Mouse (Mus musculus): ENCODE results near the gene Jaml.
A peak's percentile ranks its signal among the peaks of the same experiment; 100 is the strongest.

The Jaml gene

DNA sequence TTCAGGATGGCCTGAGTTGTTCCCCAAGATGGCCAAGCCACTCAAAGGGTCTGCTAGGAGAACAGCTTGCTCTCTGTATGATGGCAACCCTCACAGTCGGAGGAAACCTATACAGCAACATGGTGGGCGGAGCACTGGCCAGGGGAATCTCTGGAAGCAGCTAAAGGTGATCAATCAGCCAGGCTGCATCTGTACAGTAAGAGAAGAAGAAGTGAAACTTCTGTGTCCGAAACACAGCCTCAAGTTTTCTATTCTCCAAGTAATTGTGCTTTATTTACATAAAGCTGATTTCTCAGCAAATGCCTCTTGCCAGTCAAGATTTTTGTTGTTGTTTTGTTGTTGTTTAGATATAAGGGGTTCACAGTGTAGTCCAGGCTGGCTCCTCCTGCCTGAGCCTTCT, 1.1 kb upstream of the Jaml start:
- DNase-seq (ENCODE audit: low read depth, low spot score): no peak

DNA sequence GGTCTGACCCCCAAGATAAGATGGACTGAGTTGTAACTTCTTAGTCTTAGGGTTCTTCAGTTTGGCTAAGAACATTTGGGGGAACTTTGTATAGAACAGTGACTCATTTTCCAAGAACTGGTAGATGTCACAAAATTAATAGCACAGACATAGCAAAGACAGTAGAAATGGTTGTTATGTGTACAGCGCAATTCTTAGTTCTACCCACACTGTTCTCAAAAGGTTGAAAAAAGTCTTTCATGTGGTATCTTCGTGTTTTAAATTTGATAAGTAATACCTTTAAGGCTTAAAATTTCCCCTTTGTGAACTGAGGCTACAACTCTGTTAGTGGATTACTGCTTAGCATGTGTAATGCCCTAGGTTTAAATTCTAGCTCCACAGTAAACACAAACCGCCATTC, 4.1 kb downstream of the Jaml start:
- DNase-seq (ENCODE audit: low read depth, low spot score): no peak

DNA sequence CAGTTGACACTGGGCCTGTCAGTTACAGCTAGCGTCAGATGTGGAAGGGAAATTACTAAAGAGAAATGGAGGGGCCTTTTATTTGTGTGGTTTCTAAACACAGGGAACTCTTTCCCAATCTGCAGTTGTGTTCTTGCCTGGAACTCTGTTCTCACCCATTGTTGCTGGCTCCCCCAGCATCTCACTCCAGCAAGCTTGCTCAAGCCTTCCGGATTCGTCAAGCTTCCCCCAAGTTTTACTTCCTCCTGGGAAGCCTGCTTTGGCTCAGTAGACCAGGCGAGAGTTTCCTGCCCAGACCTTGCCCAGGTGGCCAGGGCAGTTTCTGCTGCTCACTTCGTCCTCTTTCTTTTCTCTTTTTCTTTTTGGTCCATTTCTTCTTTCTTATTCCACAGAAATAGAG, 5.6 kb downstream of the Jaml start:
- DNase-seq (ENCODE audit: low read depth, low spot score): no peak

DNA sequence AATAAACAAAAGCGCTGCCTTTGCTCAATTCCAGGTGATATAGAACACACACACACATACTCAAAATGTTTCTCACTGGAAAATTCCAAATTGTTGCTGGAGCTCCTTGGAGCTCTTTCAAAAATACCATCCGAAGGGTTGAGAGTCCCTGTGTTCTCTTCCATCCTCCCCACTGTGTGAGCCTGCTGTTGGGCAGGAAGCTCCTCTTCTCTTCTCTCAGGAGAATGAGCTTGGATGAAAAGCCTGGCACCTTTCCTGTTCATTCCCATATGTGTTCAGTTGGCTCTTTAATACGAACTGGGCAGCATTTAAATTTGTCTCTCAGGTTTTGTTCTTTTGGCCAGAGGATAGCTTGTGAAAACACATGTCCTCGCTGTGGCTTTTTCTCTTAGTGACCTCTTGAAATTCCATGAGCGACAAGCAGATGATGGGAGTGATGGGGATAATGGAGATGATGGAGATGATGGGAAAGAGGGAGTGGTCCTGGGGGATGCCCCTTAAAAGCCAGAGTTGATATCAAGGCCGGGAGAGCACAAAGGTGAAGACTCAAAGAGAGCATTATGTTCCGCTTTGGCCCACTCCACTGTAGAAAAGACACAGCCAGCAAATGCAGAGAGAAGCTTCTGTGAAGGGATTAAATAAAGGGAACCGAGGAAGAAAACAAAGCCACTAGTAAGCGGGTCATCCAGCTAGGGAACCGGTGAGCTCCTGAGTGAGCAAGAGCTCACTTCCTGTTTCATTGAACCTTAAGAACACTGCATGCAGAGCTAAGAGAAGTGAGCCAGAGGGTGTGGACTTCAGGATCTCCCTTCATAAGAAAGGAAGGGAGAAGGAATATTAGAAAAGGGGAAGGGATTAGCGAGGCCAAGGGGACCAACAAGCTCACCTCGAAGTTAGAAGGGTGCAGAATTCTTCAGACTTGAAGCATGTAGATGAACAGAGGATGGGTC, 7.0 kb downstream of the Jaml start:
- DNase-seq (ENCODE audit: low read depth, low spot score): no peak

DNA sequence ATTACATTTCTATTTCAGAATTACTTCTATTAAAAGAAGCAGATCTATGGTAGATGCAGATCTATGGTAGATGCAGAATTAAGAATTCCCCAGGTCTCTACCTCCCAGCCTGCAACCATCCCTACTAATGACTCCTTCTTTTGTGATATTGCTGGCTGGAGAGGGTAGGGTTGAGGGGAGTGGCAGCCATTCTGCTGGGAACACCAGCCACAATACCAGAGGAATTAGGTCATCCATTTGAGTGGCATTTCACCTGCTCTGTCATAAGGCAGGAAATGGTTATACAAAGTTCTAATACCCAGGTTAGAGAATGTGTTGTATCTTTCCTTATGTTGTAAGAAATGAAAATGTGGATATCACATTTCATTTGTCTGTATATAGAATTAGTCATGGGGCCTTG, 9.1 kb downstream of the Jaml start:
- no peak for DNase-seq (ENCODE audit: low read depth, low spot score)

DNA sequence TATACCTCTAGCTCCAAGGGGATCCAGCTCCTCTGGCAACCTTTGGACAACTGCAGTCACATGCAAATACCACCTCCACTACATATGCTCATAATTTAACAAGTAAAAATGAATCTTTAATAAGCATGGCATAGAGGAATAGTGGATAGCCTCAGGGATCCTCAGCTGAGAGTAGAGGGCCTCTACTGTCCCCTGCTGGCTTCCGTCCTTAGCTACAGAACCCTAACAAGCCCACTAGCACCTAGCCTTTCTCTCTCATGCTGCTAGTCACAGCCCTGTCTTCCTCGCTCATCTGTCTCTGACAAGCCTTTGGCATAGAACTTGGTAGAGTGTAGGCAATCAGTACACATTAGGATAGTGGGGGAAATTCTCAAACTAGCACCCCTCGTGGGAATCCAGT, 11.8 kb downstream of the Jaml start:
- no peak for DNase-seq (ENCODE audit: low read depth, low spot score)

DNA sequence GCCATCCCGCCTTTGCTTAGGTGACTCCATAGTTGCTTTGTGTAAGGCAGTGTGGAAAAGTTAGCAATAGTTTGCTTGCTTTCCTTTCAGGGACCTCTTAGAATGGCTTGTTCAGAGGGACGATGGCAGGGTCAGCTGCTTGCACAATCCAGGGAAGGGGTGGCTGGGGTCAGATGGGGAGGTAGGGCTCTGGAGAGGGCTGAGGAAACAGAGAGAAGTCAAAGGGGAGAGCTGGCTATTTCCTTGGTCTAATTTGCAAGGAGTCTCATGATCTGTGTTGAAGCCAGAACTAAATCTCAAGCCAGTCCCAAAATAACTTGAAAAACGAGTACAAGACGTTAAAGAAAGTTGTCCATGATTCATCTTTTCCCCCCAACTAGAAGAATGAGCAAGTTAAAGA, 13.7 kb downstream of the Jaml start:
- DNase-seq (ENCODE audit: low read depth, low spot score): no peak

DNA sequence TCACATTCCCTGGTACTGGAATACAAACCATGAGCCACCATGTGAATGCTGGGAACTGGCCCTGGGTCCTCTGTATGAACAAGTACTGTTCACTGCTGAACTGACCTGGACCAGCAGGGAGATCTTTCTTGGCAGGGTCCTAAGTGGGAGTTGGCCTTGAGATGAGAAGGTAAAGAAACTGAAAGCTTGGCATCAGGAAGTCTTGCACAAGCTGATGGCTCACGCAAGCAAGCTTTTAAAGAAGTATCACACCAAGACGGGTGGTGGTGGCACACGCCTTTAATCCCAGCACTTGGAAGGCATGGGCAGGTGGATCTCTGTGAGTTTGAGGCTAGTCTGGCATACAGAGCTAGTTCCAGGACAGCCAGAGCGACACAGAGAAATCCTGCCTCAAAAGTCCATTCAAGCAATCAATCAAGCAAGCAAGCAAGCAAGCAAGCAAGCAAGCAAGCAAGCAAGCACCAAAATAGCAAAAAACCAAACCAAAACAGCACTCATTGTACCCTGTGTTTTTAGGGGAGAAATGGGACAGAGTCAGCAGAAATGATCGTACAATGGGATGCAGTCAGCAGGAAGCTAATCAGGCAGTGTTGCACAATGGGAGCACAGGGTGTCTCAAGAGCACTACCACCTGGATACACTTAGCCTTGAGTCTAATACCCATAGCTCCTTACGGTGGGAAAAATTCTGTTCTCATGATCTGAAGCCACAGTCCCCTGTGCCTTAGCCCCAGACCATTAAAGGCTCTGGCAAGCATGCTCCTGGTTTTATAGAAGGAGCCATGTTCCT, 16.4 kb downstream of the Jaml start:
- no peak for DNase-seq (ENCODE audit: low read depth, low spot score)

DNA sequence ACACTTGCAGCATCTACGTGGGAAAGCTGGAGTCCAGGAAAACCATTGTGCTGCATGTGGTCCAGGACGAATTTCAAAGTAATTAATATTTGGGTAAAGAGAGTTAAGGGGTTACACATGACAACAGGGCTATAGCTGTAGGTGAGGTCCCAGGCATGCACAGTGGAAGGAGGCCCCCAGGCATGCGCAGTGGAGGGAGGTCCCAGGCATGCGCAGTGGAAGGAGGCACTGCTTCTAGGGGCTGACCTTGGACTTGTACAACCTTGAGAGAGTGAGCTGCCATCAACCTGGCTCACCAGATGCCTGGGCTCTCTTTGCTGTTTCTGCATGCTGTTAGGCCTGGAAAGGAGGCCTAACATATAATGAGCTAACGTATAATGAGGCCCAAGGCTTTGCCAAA, 18.9 kb downstream of the Jaml start:
- no peak for DNase-seq (ENCODE audit: low read depth, low spot score)

DNA sequence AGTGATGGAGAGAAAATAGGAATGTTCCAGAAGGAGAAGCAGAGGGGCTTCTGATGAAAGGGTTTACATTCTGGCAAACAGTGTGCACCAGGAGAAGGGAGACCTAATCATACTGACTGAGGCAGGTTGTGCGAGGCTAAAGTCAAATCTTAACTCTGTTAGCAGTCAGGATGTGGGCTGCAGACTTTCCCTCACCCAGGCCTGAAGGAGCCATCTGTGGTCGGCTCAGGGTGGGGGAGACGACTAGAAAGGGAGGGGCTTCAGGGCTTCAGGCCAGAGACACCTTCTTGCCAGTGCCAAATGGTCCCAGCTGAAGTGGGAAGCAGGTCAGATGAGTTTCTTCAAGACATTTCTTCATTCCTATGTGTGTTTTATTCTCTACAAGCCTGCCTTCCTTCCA, 19.4 kb downstream of the Jaml start:
- no peak for DNase-seq (ENCODE audit: low read depth, low spot score)

DNA sequence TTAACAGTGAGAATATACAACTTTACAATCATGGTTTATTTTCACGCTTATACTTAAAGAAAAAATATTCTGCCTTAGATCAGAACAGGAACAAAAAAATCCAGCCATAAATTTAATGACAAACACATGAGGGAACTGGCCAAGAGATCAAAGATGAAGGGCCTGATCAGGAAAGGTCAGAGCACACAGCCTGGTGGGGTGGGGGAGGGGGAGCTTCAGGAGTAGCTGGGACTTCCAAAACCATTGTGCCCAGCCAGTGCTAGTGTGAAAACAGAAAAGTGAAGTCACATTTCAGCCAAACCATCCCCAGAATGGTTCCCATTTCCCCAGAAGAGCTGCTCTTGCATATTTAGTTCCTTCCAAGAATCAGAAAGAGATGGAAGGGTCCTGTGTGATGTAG, 23.5 kb downstream of the Jaml start:
- no peak for DNase-seq (ENCODE audit: low read depth, low spot score)

DNA sequence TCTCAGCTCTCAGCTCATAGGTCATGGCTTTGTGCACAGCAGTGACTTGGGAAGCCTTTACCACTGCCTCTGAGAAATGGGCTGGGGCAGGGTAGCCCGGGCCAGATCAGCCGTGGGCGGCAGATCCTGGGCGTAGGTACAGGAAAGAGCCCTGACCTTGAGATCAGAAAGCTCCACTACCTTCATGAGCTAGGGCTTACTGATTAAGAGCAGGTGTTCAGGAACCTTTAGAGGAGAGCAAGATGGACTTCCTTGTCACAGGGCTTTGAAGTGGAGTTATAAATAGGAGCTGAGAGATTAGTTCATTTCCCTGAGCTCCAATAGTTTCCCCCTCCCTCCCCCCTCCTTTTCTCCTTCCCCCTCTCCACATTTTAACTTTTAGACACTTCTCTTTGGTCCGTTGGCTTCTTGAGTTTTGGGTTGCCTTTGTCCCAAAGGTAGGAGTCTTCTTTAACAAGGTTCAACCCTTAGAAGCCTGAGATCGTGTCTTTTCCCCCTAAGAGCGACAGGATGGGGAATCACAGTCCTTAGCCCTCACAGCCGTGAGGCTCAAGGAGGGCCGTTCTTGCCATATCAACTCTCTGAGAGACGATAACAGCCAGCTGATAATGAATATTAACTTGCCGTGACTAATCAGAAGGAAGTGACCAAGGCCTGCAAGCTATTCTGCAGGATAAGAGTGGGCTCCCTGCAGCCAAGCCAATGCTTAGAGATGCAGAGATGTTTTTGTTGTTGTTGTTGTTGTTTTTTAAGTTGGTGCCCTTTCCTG, 24.4 kb downstream of the Jaml start:
- DNase-seq (ENCODE audit: low read depth, low spot score): no peak

DNA sequence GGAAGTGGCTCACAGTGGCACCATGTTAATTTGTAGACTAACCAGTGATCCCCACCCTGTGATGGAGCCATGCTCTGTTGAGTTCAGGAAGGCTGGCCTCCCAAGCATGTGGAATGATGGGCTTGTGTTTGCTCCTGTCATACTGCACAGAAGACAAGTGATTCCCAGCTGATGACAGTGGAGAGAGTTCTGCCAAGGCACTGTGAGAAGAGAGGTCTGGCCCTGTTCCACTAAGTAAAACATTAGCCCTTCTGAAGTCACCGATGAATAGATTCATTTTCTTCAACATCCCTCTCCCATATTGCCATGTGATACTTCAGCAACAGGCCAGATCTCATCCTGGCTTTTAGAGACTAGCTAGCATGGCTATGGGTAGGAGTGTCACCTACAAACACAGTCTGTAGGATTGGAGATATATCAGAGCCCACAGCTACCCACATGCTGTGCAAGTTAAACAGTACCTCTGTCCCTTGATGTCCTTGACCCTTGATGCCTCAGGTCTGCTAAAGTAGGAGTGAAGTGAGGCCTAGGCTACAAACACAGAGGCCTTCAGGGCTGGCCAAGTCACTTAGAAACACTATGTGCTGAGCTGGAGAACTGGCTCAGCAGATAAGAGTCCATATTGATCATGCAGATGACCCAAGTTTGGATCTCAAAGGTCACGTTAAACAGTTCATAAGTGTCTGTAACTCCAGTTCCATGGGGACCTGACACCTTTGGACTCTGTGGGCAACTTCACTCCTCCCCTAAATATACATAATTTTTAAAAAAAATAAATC, 26.8 kb downstream of the Jaml start:
- DNase-seq (ENCODE audit: low read depth, low spot score): no peak

DNA sequence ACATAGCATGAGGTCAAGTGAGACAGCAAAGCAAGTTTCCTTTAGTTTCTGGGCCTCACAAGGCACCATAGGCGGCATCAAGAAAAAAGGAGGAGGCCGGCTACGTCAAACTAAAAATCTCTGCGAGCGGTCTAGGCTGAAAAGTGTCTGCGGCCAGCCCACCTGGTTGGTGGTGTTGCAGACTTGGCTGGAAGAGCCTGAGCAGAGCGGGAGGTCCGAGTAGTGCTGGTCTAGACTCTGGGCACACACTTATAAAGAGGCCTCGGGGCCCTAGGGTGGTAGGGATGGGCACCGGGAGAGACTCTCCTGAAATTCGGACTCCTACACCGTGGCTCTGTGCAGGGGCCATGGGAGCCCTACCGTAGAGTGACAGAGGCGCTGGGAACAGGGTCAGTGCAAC, 36.7 kb downstream of the Jaml start:
- peak; percentile 26 for DNase-seq (ENCODE audit: low read depth, low spot score)

DNA sequence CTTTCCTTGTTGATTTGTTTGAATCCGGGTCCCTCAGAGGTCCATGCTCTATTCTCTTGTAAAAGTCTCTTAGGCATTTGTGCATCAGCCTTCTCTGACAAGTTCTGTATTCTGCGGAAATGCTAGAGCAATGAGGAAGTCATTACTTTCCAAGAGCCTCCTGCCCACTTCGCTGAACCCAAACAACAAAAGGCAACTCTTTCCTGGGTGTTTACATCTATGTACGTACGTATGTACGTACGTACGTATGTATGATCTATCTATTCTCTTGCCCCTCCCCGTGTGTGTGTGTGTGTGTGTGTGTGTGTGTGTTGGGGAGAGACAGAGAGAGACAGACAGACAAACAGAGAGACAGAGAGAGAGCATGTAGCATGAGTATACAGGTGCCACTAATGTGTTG, 37.8 kb downstream of the Jaml start:
- no peak for DNase-seq (ENCODE audit: low read depth, low spot score)

DNA sequence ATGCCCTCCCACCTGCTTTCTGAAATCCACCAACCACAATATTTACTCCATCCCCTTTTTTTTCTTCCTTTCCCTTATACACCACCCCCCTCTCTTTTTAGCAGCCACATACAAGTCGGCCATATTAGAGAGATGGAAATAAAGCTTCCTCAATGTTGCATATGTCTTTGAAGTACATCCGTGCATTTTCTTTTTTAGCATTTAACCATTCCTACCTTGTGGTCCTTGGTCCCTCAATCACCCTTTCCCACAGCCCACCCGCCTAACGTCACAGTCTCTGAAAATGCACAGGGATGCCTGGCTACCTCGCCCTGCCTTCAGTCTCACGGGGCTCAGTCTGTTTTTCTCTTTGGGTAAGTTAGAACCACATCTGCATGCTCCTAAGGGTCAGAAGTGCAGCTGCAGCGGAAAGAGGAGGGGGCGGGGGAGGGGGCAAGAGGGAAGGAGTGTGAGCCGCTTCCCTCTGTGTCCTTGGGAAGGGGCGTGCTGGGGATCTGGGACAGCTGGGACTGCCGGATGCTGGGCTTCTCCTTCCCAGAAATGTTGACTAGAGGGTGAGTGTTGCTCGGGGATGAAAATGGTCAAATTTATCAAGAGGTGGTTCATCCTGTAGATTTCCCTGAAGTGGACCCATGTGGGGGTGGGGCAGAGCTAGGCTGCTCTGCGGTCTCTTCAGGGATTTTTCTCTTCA, 38.9 kb downstream of the Jaml start, which contains the start of gene Scn2b:
Scn2b (plus strand) TSS at position 42 of the 691 bp plus-strand sequence.
- DNase-seq (ENCODE audit: low read depth, low spot score): no peak

DNA sequence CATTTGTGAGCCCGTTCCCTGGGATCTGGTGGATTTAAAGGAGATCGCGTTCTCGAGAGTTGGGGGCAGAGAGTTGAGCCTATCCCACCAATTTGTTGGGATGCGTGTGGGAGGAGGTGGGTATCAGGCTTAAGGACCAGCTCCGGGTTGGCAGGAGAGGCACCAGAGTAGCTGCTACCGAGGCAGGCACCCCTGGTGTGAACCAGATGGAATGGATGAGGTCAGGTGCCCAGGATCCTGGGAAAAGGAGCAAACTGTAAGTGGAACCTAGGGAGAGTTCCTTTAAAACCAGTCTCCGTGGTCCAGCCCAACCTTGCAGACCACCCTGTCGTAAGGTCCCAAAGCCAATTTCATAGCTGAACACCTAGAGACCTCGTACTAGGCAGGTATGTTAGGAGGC, 39.6 kb downstream of the Jaml start:
- no peak for DNase-seq (ENCODE audit: low read depth, low spot score)

DNA sequence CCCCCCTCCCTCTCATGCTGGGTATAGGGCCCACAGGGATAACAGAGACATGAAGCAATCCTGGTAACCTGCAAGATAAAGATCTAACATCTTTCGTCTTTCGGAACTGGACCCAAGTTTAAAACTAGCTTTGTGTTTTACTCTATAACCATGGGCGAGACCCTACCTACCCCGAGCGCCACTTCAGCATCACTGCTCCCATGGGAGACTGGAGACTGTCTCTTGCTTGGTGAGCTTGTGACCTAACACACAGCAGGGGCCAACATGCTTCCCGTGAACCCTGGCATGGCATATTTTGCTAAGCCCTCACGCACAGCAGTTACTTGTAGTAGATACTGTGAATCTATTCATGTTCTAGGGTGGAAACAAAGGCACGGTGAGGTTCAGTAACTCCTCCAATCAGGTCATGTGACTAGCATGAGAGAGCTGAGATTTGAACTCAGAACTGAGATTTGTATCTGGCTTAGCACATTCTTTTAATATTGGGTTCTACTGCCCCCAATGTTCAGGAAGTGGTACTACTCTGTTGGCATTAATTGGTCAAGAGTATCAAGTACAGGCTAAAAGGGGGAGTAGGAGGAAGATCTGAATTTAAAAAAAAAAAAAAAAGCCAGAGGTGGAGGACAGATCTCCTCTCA, 40.5 kb downstream of the Jaml start:
- DNase-seq (ENCODE audit: low read depth, low spot score): no peak

DNA sequence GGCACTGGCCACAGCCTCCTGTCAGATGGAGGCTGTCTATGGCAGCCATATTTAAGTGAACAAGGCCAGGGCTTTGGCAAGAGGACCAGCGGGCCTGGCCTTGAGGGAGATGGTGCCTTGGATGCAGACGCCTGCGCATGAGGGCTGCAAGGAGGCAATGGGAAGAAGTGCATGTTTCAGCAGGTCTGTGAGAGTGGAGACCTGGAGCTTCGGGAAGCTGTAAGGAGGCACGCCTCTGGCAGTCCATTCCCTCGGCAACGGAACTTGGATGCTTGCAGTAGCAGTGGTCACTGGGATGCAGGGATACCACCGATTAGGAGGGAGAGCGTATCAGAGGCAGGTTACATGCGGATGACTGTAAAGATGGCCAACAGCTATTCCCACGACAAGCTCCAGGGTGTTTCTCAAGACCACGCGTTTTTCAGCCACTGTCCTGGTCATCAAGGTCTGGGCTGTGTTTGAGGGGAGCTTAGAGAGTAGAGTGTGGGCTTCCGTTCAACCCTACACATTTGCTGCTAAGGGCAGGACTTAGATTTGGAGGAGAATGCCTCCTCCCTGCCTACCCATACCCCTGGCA, 41.1 kb downstream of the Jaml start:
- no peak for DNase-seq (ENCODE audit: low read depth, low spot score)

DNA sequence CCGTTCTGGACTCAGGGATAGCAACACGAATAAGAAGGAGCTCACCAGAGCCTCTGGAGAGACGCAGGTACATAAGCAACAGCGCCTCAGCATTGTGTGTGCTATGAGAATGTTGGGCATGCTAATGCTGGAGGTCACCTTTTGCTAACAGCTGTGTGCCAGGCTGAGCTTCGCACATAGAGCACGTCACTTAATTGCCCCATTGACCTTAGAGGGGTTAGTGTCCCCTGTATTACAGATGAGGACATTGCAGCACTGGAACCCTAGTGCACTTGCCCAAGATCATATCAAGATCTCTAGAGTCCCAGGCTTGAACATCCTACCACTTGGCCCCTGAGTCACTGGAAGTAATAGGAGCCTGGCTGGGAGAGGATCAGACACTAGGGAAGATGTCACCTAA, 41.6 kb downstream of the Jaml start:
- no peak for DNase-seq (ENCODE audit: low read depth, low spot score)

Data from retina, adult 2 months (tissue).